Comparison of ENCODE assay signal across 25 mouse cellular contexts in genomic region chr13:95963671-95964070, GRCm38 (mm10).
DNase-seq lines count a peak whose midpoint lies in the region; ATAC-seq and TF ChIP-seq lines count a peak whose summit lies in the region.
"Had no signal": no experiment of that assay in that cellular context is flagged by ENCODE, and none has a peak within 500 bp of the region (broad histone marks: within the 10 kb centered on the region; RNA-seq: fewer than 3 reads in every experiment).

No protein-coding gene starts in this region.

- DNase-seq in T-cell, adult 2 months (ENCODE audit: low spot score), result peak; percentile 22
- DNase-seq in embryonic facial prominence, embryonic 14.5 days (ENCODE audit: low spot score), result no peak
- DNase-seq in liver, postnatal 0 days, result no peak
- no peak for DNase-seq in urinary bladder, postnatal 4 days (ENCODE audit: low spot score in 2 of 2)
- no peak for DNase-seq in cerebellum, postnatal 14 days
- DNase-seq: adrenal gland, postnatal 25 days; cerebellum, adult 9-10 months; gastrocnemius, postnatal 36 days; heart, adult 2 months; kidney, adult 9 months; kidney, postnatal 25 days; lung, embryonic 14.5 days; retina, postnatal 1 day; right cerebral cortex, postnatal 25 days; spleen, adult 18-20 months had no signal

- no peak for TF ChIP-seq EP300 in liver, postnatal 0 days (IDR thresholded peaks at IDR 0.05; ENCODE audit: low read depth)

- 90% methylated on average over 1 of the region's 1 CpGs for WGBS in midbrain, embryonic 13.5 days
- WGBS in midbrain, embryonic 15.5 days, result 74% methylated on average over 1 of the region's 1 CpGs
- 82% methylated on average over 1 of the region's 1 CpGs for WGBS in embryonic facial prominence, embryonic 14.5 days
- 25% methylated on average over 1 of the region's 1 CpGs for WGBS in liver, postnatal 0 days (ENCODE audit: insufficient replicate concordance)
- WGBS in kidney, embryonic 15.5 days, result 88% methylated on average over 1 of the region's 1 CpGs

- H3K9me3 ChIP-seq in midbrain, embryonic 13.5 days, result no peaks in the 10 kb centered on the region
- no peaks in the 10 kb centered on the region for H3K9me3 ChIP-seq in midbrain, embryonic 15.5 days
- H3K9me3 ChIP-seq in embryonic facial prominence, embryonic 14.5 days (ENCODE audit: control insufficient read depth, low read length), result no peaks in the 10 kb centered on the region
- H3K9me3 ChIP-seq in liver, postnatal 0 days (ENCODE audit: low read length), result no peaks in the 10 kb centered on the region
- no peaks in the 10 kb centered on the region for H3K9me3 ChIP-seq in kidney, embryonic 15.5 days (replicated peaks)
- H3K9me3 ChIP-seq: hindbrain, embryonic 15.5 days; intestine, embryonic 15.5 days; limb, embryonic 13.5 days; midbrain, embryonic 12.5 days; neural tube, embryonic 13.5 days had no signal

- no peak overlapping the region for H3K4me2 ChIP-seq in midbrain, embryonic 13.5 days (replicated peaks)
- H3K4me2 ChIP-seq in midbrain, embryonic 15.5 days, result no peak overlapping the region
- no peak overlapping the region for H3K4me2 ChIP-seq in embryonic facial prominence, embryonic 14.5 days (ENCODE audit: low read depth, low read length)
- no peak overlapping the region for H3K4me2 ChIP-seq in liver, postnatal 0 days (ENCODE audit: low read depth, low read length)
- H3K4me2 ChIP-seq in kidney, embryonic 15.5 days, result no peak overlapping the region
- H3K4me2 ChIP-seq: hindbrain, embryonic 15.5 days; intestine, embryonic 15.5 days; limb, embryonic 13.5 days; lung, embryonic 14.5 days; midbrain, embryonic 12.5 days; neural tube, embryonic 13.5 days had no signal

- no peak overlapping the region for H3K4me3 ChIP-seq in midbrain, embryonic 13.5 days (replicated peaks)
- no peak overlapping the region for H3K4me3 ChIP-seq in midbrain, embryonic 15.5 days
- H3K4me3 ChIP-seq in embryonic facial prominence, embryonic 14.5 days (ENCODE audit: low read depth, low read length), result no peak overlapping the region
- H3K4me3 ChIP-seq in liver, postnatal 0 days (ENCODE audit: low read depth, low read length), result no peak overlapping the region
- H3K4me3 ChIP-seq in kidney, embryonic 15.5 days (replicated peaks), result no peak overlapping the region
- H3K4me3 ChIP-seq: heart, adult 2 months; hindbrain, embryonic 15.5 days; intestine, embryonic 15.5 days; layer of hippocampus, adult 2 months; limb, embryonic 13.5 days; midbrain, embryonic 12.5 days; neural tube, embryonic 13.5 days had no signal

- TF ChIP-seq CTCF in liver, postnatal 0 days (IDR thresholded peaks at IDR 0.05; ENCODE audit: low read depth), result no peak

- no peak for ATAC-seq in midbrain, embryonic 13.5 days
- no peak for ATAC-seq in midbrain, embryonic 15.5 days (replicated peaks)
- ATAC-seq in embryonic facial prominence, embryonic 14.5 days (ENCODE audit: low read depth), result no peak
- no peak for ATAC-seq in liver, postnatal 0 days
- no peak for ATAC-seq in kidney, embryonic 15.5 days (replicated peaks; ENCODE audit: low FRiP score)
- ATAC-seq: forebrain, embryonic 16.5 days; intestine, embryonic 15.5 days had no signal

- no peak overlapping the region for H3K9ac ChIP-seq in midbrain, embryonic 13.5 days (replicated peaks)
- no peak overlapping the region for H3K9ac ChIP-seq in midbrain, embryonic 15.5 days
- no peak overlapping the region for H3K9ac ChIP-seq in embryonic facial prominence, embryonic 14.5 days (ENCODE audit: low read depth, low read length)
- H3K9ac ChIP-seq in liver, postnatal 0 days (replicated peaks), result no peak overlapping the region
- H3K9ac ChIP-seq in kidney, embryonic 15.5 days, result no peak overlapping the region
- H3K9ac ChIP-seq: hindbrain, embryonic 15.5 days; intestine, embryonic 15.5 days; limb, embryonic 13.5 days; lung, embryonic 14.5 days; midbrain, embryonic 12.5 days; neural tube, embryonic 13.5 days had no signal

- peaks cover 59% of the 10 kb centered on the region for H3K4me1 ChIP-seq in midbrain, embryonic 13.5 days (replicated peaks)
- peaks cover 40% of the 10 kb centered on the region for H3K4me1 ChIP-seq in midbrain, embryonic 15.5 days
- peaks cover 40% of the 10 kb centered on the region for H3K4me1 ChIP-seq in embryonic facial prominence, embryonic 14.5 days (ENCODE audit: control insufficient read depth, insufficient read depth, low read length)
- peaks cover 46% of the 10 kb centered on the region for H3K4me1 ChIP-seq in liver, postnatal 0 days (ENCODE audit: insufficient read depth)
- peaks cover 25% of the 10 kb centered on the region for H3K4me1 ChIP-seq in kidney, embryonic 15.5 days

- H3K27ac ChIP-seq in midbrain, embryonic 13.5 days, result 0 out of 2 replicates have a peak overlapping the region, but pooled peaks have one; percentile 10
- no peak overlapping the region for H3K27ac ChIP-seq in midbrain, embryonic 15.5 days
- peak overlapping the region; percentile 73 for H3K27ac ChIP-seq in embryonic facial prominence, embryonic 14.5 days (replicated peaks; ENCODE audit: low read depth, low read length)
- peak overlapping the region; percentile 73; the same call in 1 of the 2 replicates for H3K27ac ChIP-seq in liver, postnatal 0 days (ENCODE audit: low read depth)
- no peak overlapping the region for H3K27ac ChIP-seq in kidney, embryonic 15.5 days
- H3K27ac ChIP-seq: heart, adult 2 months; hindbrain, embryonic 15.5 days; intestine, embryonic 15.5 days; layer of hippocampus, adult 2 months; limb, embryonic 13.5 days; midbrain, embryonic 12.5 days; neural tube, embryonic 13.5 days had no signal

- 0 out of 2 replicates have a peak, but pooled peaks cover 2% of the 10 kb centered on the region for H3K27me3 ChIP-seq in midbrain, embryonic 13.5 days
- no peaks in the 10 kb centered on the region for H3K27me3 ChIP-seq in midbrain, embryonic 15.5 days (replicated peaks)
- H3K27me3 ChIP-seq in embryonic facial prominence, embryonic 14.5 days (replicated peaks; ENCODE audit: control insufficient read depth, insufficient read depth, low read length), result no peaks in the 10 kb centered on the region
- no peaks in the 10 kb centered on the region for H3K27me3 ChIP-seq in liver, postnatal 0 days (ENCODE audit: insufficient read depth, low read length)
- peaks cover 6% of the 10 kb centered on the region; the same call in 1 of the 2 replicates for H3K27me3 ChIP-seq in kidney, embryonic 15.5 days
- H3K27me3 ChIP-seq: hindbrain, embryonic 15.5 days; intestine, embryonic 15.5 days; neural tube, embryonic 13.5 days had no signal

- H3K36me3 ChIP-seq in midbrain, embryonic 13.5 days, result no peaks in the 10 kb centered on the region
- H3K36me3 ChIP-seq in midbrain, embryonic 15.5 days (replicated peaks), result no peaks in the 10 kb centered on the region
- H3K36me3 ChIP-seq in embryonic facial prominence, embryonic 14.5 days (ENCODE audit: control insufficient read depth, insufficient read depth, low read length), result no peaks in the 10 kb centered on the region
- H3K36me3 ChIP-seq in liver, postnatal 0 days (replicated peaks; ENCODE audit: insufficient read depth, low read length), result no peaks in the 10 kb centered on the region
- no peaks in the 10 kb centered on the region for H3K36me3 ChIP-seq in kidney, embryonic 15.5 days
- H3K36me3 ChIP-seq: hindbrain, embryonic 15.5 days; intestine, embryonic 15.5 days; limb, embryonic 13.5 days; midbrain, embryonic 12.5 days; neural tube, embryonic 13.5 days had no signal

Comparison
In these comparisons a context has a peak if more than half of its experiments do, and no peak if none do; other contexts are left out.
1. H3K27ac ChIP-seq: peak in midbrain, embryonic 13.5 days (single experiment), embryonic facial prominence, embryonic 14.5 days (single experiment) and liver, postnatal 0 days (single experiment); none in midbrain, embryonic 15.5 days (single experiment) and kidney, embryonic 15.5 days (single experiment).